Mouse (Mus musculus): ENCODE measurements around the gene Dock10. TPM values are rescaled to one million over a fixed set of nuclear protein-coding genes. Genes with fewer than 3 reads are reported as not detected.

Gene Dock10
- total RNA-seq, 4 experiments from 2014 or later = 37.7 to 45.9 (median 39.7) TPM

GRCm38 (mm10) chr1:80614750-80615149 is 143.6 kb downstream of the Dock10 start:
- no peak for DNase-seq (ENCODE audit: low spot score in 2 of 2)

- no peak for DNase-seq (ENCODE audit: low spot score in 2 of 2)
These were observed 144.8 kb downstream of the Dock10 start for GRCm38 (mm10) chr1:80613395-80614011.

GRCm38 (mm10) chr1:80607546-80607945 is 150.8 kb downstream of the Dock10 start:
- no peak for DNase-seq (ENCODE audit: low spot score in 2 of 2)

GRCm38 (mm10) chr1:80606131-80606754 is 152.1 kb downstream of the Dock10 start:
- DNase-seq (ENCODE audit: low spot score in 2 of 2) = peak in 1 of 2 experiments; percentile 64

GRCm38 (mm10) chr1:80604332-80604731 is 154.0 kb downstream of the Dock10 start:
- DNase-seq (ENCODE audit: low spot score in 2 of 2) = no peak

DNA sequence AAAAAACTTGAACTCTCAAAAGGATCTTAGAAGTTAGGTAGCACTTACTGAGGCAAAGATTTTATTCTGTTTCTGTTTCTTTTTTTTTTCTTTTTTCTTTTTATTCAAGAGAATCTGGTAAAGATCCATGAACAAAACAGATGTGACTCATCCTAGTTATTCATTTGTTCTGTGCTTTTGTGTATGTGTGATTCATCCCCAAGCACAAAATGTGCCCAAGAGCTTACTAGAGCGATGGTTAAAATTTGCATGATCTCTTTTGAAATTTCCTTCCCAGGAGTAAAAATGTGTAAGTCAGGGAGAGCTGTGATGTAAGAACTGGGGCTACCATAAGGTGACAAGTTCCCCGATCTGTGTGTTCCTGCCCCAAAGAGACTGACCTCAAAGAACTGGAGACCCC is 155.2 kb downstream of the Dock10 start:
- no peak for DNase-seq (ENCODE audit: low spot score in 2 of 2)

DNA sequence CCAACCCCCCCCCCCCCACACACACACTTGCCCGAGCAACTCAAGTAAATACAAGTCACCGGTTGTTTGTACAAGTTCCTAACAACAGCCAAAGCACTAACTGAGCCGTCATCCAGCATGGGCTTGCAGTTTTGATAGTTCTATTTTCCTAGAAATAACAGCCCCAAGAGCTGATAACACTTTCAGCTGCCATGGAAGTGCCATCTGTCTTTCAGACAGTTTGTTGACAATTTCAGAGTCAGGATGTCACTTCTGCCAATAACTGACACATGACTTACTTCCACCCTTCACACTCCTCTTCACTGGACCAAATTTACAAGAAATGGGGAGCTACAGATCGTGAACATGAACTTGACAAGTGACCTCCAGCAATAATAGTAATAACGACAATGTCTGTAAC is 175.0 kb downstream of the Dock10 start:
- no peak for DNase-seq (ENCODE audit: low spot score in 2 of 2)

GRCm38 (mm10) chr1:80582186-80582585 is 176.1 kb downstream of the Dock10 start:
- no peak for DNase-seq (ENCODE audit: low spot score in 2 of 2)

GRCm38 (mm10) chr1:80576898-80577297 is 181.4 kb downstream of the Dock10 start:
- no peak for DNase-seq (ENCODE audit: low spot score in 2 of 2)

DNA sequence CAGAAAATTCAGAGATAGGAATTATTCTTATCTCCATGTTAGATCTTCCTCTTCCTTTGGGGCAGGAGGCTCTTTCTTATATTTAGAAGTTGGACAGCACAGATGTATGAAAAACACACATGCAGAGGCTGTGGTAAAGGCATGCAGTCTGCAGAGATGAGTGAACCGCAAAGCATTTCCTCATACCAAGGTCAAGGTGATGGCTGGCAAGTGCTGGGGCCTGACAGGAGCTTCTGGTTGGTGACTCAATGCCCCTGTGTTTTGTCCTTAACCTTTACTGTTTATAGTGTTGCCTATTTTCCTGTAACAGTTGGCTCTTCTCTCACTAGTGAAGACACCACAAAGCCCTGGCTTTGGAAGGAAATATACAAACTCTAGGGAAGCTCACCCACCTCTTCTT is 201.9 kb downstream of the Dock10 start:
- DNase-seq (ENCODE audit: low spot score in 2 of 2) = no peak

GRCm38 (mm10) chr1:80541522-80541921 is 216.8 kb downstream of the Dock10 start:
- DNase-seq (ENCODE audit: low spot score in 2 of 2) = peak in 1 of 2 experiments; percentile 18

GRCm38 (mm10) chr1:80522197-80522596 is 236.1 kb downstream of the Dock10 start:
- no peak for DNase-seq (ENCODE audit: low spot score in 2 of 2)

DNA sequence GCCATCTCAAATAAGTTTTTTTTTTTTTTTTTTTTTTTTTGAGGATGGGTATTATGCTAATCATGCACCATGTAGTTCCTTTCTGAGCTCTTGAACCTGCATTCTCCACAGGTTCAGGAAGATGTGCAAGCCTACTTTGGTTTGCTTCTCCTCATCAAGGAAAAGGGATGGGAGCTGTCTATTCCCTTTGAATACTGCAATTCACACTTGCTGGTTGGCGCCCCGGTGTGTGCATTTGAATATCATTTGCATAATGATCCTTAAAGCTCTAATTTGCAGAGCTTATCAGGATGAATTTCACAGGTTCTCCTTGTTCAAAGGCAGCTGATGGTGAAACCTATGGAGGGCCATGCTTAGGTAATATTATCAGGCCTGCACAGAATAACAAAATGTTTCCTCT is 237.9 kb downstream of the Dock10 start:
- no peak for DNase-seq (ENCODE audit: low spot score in 2 of 2)

- DNase-seq (ENCODE audit: low spot score in 2 of 2) = no peak
These were observed 238.4 kb downstream of the Dock10 start for GRCm38 (mm10) chr1:80519893-80520292.

DNA sequence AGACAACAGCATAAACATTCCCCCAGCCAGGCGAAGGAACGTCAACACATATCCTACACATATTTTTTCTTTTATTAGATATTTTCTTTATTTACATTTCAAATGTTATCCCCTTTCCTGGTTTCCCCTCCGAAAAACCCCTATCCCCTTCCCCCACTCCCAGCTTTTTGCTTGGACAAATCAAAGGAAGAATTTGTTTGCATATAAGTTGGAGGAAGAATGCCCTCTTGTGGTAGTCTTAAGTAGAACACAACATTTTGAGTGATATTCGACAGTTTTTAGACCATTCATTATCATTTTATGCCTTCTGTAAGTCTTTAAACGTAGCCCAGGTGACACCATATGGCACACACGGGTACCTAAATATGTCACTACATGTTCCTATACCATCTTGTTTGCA is 242.5 kb downstream of the Dock10 start:
- no peak for DNase-seq (ENCODE audit: low spot score in 2 of 2)

DNA sequence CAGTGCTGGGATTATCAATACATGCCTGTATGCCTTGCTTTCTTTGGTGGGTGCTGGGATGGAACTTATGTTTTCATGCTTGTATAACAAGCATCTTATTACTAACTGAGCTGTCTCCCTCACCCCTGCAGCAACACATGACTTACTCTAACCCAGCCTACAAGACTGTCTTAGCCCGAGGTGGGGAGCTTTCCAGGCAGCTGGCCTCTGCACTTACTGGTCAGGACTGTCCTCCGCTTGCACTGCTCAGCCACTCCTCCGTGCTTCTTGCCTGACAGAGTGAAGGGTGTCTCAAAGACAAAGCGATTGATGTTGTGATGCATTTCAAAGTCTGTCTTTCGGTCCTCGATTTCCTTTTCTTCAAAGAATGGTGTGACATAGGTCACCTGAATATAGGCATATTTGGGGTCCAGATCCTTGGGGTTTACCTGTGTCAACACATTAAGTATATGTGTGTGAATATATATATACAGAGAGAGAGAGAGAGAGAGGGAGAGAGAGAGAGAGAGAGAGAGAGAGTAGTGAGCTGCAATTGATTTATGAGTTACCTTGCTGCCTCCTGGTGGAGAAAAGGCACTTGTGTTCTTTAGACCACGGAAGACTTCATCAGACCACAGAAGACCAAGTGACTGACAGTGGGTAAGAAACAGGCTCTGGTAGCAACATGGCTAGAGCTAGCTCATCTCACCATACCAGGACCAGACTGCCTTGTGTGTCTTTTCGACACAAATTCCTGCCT is 245.9 kb downstream of the Dock10 start:
- no peak for DNase-seq (ENCODE audit: low spot score in 2 of 2)

GRCm38 (mm10) chr1:80504757-80505156 is 253.6 kb downstream of the Dock10 start:
- no peak for DNase-seq (ENCODE audit: low spot score in 2 of 2)

DNA sequence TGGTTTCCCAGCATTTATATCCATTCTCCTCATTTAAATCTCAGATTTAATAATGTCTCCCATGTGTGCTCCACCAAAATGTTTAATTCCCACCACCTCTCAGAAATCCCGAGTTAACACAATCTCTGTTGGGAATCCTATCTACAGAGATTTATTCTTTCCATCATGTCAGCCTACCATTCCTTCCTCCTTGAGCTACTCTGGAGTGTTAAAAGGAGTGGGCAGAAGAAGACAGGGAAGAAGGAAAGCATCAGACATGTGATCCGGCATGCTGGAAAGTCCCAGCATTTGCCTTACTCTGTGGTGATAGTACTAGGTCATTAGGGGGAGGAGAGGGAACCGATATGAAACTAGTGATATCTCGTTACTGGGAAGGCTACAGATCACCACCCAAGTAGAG is 254.2 kb downstream of the Dock10 start:
- no peak for DNase-seq (ENCODE audit: low spot score in 2 of 2)

DNA sequence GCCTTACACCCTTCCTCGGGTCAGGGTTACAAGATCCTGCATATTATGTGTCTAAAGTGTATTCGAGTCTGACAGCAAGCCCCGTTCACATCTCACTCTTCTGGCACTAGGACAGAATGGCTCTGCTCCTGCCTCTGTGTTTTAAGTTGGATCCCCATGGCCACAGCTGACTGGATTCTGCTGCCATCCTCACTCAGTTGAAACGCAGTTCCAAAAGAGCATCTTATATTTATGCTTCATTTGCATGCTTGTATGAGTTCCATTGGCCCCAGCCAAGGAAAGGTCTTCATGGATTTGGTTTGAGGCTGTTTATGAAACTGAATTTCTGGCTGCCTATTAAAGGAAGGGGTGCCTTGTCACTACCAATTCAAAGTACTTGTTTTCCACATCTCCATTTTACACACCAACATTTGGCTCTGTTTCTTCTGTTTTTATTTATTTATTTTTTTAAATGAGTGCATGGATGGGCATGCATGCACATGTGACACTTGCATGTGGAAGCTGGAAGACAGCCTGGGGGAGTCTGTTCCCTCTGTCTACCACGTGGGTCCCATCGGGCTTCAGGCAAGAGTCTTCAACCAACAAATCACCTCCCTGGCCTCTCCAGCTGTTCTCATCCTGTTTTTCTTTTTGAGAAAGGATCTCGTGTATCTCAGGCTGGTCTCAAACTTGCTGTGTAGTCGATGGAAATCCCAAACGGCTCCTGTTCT is 255.7 kb downstream of the Dock10 start:
- DNase-seq (ENCODE audit: low spot score in 2 of 2) = no peak

DNA sequence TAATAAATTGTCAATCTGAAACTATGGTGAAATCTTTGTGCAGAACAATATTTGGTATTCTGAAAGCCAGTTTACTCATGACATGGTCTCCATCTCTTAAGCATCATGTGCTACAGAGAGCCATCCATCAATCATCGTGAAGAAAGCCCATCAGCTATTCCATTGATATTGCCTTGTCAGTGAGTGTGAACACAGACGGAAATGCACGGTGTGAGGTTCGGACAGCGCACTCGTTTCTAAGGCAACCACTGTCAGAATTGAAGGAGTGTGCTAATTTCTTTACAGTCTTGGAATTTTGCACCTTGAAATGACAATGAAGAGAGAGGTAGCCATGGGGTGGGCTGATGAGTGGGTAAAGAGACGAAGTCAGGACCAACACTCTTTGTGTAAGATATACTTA is 259.1 kb downstream of the Dock10 start:
- DNase-seq (ENCODE audit: low spot score in 2 of 2) = no peak

DNA sequence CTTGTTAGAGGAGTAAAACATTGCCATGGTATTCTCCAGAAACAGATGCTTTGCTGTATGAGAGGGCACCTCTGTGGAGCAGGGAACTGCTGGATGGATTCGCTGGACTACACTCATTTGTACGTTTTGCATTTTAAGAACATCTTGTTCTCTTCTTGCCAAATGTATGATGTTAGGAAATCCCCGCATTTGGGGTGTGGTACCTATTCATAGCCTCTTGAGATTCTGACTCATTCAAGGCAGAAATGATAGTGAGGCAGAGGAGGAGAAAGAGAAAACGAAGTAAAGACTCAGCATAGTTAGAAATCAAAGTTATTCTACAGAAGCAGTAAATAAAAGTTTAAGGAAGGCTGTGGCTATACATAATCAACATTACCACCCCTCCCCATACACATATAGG is 262.0 kb downstream of the Dock10 start:
- DNase-seq (ENCODE audit: low spot score in 2 of 2) = no peak

GRCm38 (mm10) chr1:80483419-80483818 is 274.9 kb downstream of the Dock10 start:
- no peak for DNase-seq (ENCODE audit: low spot score in 2 of 2)

All from left cerebral cortex, adult 8-10 months (tissue).